Mouse (Mus musculus): ENCODE results near the gene Polr3g. TPM values are rescaled to one million over a fixed set of nuclear protein-coding genes. Genes with fewer than 3 reads are reported as not detected.
"Not testable (repeated sequence)": the region's sequence is repeated elsewhere in the genome, so short reads cannot be mapped to it uniquely, and the experiment has no call there.

Polr3g gene
- polyA plus RNA-seq, 1 experiment from 2014 or later = 13.3 TPM

DNA sequence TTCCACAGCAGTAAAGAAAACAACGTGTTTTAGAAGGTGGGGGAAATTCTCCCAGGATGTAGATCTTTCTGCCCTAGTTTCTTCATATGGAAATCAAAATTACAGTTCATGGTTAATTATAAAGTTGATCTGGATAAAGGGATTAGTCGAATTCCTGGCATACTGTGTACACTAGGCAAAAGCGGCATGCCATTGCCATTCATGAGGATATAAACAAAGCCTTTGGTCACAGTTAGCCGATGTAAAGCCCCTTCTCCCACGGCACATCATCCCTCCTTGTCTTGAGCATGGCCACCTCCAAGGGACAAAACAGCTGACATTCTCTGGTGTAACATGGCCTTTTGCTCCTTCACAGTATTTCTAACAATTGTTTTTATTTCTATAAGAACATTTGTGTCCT, 80.2 kb downstream of the Polr3g start:
- H3K27me3 ChIP-seq (ENCODE audit: control insufficient read depth, insufficient read depth, low read length) = no peaks in the 10 kb centered on the region
- ATAC-seq (ENCODE audit: insufficient read depth, low FRiP score, low TSS enrichment) = no peak
- no peak overlapping the region for H3K9ac ChIP-seq (ENCODE audit: low read length)
- DNase-seq (ENCODE audit: low spot score) = peak; percentile 32
- H3K27ac ChIP-seq (ENCODE audit: low read depth, low read length) = no peak overlapping the region
- peak overlapping the region; percentile 37 for H3K4me2 ChIP-seq (ENCODE audit: low read depth)
- H3K4me3 ChIP-seq (ENCODE audit: low read depth, low read length) = peak overlapping the region; percentile 21
- no peaks in the 10 kb centered on the region for H3K36me3 ChIP-seq (ENCODE audit: control insufficient read depth, insufficient read depth, low read length)
- WGBS = 37% methylated on average over 5 of the region's 5 CpGs
- H3K4me1 ChIP-seq (ENCODE audit: control insufficient read depth, insufficient read depth, low read length) = peaks cover 12% of the 10 kb centered on the region
- no peaks in the 10 kb centered on the region for H3K9me3 ChIP-seq (ENCODE audit: control insufficient read depth, low read length)

- ATAC-seq (ENCODE audit: insufficient read depth, low FRiP score, low TSS enrichment) (peak; percentile 67), DNase-seq (ENCODE audit: low spot score) (peak; percentile 76)
- 37% methylated on average over 3 of the region's 3 CpGs for WGBS
- no peaks in the 10 kb centered on the region for H3K9me3 ChIP-seq (ENCODE audit: control insufficient read depth, low read length)
- H3K36me3 ChIP-seq (ENCODE audit: control insufficient read depth, insufficient read depth, low read length) = no peaks in the 10 kb centered on the region
- H3K9ac ChIP-seq (ENCODE audit: low read length) = no peak overlapping the region
- no peak overlapping the region for H3K4me3 ChIP-seq (ENCODE audit: low read depth, low read length)
- H3K4me1 ChIP-seq (ENCODE audit: control insufficient read depth, insufficient read depth, low read length) = peaks cover 12% of the 10 kb centered on the region
- peak overlapping the region; percentile 37 for H3K4me2 ChIP-seq (ENCODE audit: low read depth)
- H3K27ac ChIP-seq (ENCODE audit: low read depth, low read length) = 0 out of 2 replicates have a peak overlapping the region, but pooled peaks have one; percentile 17
- no peaks in the 10 kb centered on the region for H3K27me3 ChIP-seq (ENCODE audit: control insufficient read depth, insufficient read depth, low read length)
These were observed 81.4 kb downstream of the Polr3g start for GRCm38 (mm10) chr13:81629395-81629794.

GRCm38 (mm10) chr13:81628631-81629190, 82.1 kb downstream of the Polr3g start:
- Histone ChIP-seq H3K4me1 (ENCODE audit: control insufficient read depth, insufficient read depth, low read length) (peaks cover 12% of the 10 kb centered on the region), H3K27me3 (ENCODE audit: control insufficient read depth, insufficient read depth, low read length) (no peaks in the 10 kb centered on the region), H3K9ac (ENCODE audit: low read length) (no peak overlapping the region), H3K27ac (ENCODE audit: low read depth, low read length) (no peak overlapping the region), H3K36me3 (ENCODE audit: control insufficient read depth, insufficient read depth, low read length) (no peaks in the 10 kb centered on the region), H3K9me3 (ENCODE audit: control insufficient read depth, low read length) (no peaks in the 10 kb centered on the region), H3K4me2 (ENCODE audit: low read depth) (peak overlapping the region; percentile 3; the same call in 1 of the 2 replicates), H3K4me3 (ENCODE audit: low read depth, low read length) (no peak overlapping the region)
- no peak for ATAC-seq (ENCODE audit: insufficient read depth, low FRiP score, low TSS enrichment)
- WGBS = 51% methylated on average over 2 of the region's 2 CpGs
- no peak for DNase-seq (ENCODE audit: low spot score)

DNA sequence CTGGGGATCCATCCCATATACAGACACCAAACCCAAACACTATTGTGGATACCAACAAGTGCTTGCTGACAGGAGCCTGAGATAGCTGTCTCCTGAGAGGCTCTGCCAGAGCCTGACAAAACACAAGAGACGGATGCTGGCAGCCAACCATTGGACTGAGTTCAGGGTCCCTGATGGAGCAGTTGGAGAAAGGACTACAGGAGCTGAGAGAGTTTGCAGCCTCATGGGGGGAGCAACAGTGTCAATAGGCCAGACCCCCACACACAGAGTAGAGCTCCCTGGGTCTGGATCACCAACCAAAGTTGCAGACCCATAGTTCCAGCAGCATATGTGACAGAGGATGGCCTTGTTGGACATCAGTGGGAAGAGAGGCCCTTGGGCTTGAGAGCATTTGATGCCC, 83.0 kb downstream of the Polr3g start:
- H3K4me1 ChIP-seq (ENCODE audit: control insufficient read depth, insufficient read depth, low read length); H3K9ac ChIP-seq (ENCODE audit: low read length); H3K4me3 ChIP-seq (ENCODE audit: low read depth, low read length); H3K36me3 ChIP-seq (ENCODE audit: control insufficient read depth, insufficient read depth, low read length); H3K27me3 ChIP-seq (ENCODE audit: control insufficient read depth, insufficient read depth, low read length); ATAC-seq (ENCODE audit: insufficient read depth, low FRiP score, low TSS enrichment); DNase-seq (ENCODE audit: low spot score); H3K9me3 ChIP-seq (ENCODE audit: control insufficient read depth, low read length); H3K27ac ChIP-seq (ENCODE audit: low read depth, low read length): not testable (repeated sequence)
- peak overlapping the region; percentile 12; the same call in 1 of the 2 replicates for H3K4me2 ChIP-seq (ENCODE audit: low read depth)
- 80% methylated on average over 1 of the region's 1 CpGs for WGBS

Other genes with a start within 250 kb of the Polr3g start
- gene Adgrv1, start 77.9 kb downstream of the Polr3g start, polyA plus RNA-seq (2014; fragmentation: Nextera tagmentation; extraction: Ambion mirVana) = 35.1 and 38.8 TPM in 2 replicates
- gene Lysmd3, start 53.4 kb downstream of the Polr3g start, polyA plus RNA-seq (2014; fragmentation: Nextera tagmentation; extraction: Ambion mirVana) = 35.4 and 39.5 TPM in 2 replicates
- 11.5 and 12.3 TPM in 2 replicates for gene Mblac2, start 328 bp upstream of the Polr3g start, polyA plus RNA-seq (2014; fragmentation: Nextera tagmentation; extraction: Ambion mirVana)
- 246 and 267 TPM in 2 replicates for gene Cetn3, start 72.1 kb upstream of the Polr3g start, polyA plus RNA-seq (2014; fragmentation: Nextera tagmentation; extraction: Ambion mirVana)